Mouse (Mus musculus): ENCODE results near the gene Ccdc141.

The Ccdc141 gene

DNA sequence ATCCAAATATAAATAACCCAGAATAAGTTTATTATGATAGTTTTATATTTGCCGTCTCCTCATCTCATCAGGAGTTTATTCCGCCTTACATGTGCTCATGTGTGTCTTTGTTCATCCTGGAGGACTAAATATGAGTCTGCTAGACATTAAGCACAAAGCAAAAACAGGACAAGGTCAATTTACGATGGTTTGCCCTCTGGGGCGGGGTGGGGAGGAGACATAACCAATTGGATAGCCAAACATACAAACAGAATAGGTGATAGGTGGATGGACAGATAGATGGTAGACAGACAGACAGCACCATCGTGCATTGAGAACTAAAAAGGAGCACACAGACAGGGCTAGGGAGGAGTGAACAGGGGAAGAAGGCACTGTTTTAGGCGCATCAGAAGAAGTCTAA is 3.4 kb upstream of the Ccdc141 start:
- DNase-seq, result no peak

DNA sequence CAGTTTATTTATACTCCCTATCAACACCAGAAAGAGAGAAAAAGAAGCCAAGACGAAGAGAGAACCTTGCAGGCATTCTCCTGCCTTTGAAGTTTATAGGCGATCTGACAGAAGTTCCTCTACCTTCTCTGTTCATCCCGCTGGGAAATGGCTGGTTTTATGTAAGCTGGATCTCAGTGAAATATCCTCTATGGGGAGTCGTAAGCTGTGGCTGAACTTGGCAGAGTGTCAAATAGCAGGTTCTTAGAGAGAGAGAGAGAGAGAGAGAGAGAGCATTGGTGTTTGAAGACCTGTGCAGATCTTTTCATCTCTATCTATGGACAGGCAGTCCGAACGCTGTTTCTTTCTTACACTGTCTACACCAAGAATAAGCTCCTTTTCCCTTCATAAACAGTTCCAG is 2.9 kb upstream of the Ccdc141 start:
- DNase-seq, result no peak

DNA sequence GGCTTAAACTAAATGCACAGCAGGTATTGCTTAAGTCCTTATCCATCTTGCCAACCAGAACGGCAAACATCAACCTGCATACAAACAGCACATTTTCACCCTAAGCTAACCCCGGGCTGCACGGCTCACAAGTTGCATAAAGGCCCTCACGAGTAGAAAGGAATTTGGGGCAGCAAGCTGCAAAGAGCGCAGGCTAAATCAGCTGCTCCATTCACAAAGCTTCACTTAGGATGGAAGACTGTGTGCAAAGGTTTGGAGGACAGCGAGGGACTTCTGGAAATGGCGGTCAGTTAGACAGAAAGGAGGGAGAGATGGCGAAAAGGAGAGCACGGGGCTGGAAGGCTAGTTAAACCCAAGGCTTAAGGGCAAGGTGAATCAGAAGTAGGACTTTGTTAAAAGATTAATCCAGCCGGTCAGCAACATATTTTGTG is 1.8 kb upstream of the Ccdc141 start:
- no peak for DNase-seq

DNA sequence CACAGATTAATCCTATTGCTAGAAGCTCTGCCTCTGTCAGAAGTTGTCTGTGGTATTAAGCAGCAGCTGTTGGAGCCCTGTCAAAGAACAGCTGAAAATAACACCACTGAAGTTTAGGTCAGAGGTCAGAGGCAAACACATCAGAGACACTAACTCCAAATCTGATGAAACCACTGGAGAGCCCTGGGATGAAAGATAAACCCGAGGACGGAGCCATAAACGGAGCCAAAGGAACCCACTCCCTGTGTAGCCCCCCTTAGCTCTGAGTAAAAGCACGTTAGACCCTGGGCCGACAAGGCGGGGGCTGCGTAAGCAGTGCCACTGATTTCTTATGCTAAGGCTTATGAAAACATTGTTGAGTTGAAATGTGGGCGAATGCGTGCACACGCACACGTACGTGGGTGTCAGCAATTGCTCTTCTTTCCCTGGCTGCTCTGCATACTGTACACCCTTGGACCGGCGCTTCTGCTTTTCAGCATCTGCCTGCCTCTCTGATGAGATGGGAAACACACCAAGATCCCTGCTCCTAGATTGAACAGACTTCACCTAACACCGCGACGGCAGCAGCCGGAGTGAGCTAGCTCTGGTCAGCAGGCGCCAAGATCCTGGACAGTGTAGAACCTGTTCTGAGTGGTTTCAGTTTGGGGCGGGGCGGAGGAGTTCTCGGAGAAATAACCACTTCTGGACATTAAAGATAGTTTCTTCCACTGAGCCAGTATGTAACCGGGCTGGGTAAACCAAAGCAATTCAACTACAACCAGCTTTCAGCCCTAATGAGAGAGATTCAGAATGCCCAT is 1.2 kb upstream of the Ccdc141 start:
- no peak for DNase-seq

DNA sequence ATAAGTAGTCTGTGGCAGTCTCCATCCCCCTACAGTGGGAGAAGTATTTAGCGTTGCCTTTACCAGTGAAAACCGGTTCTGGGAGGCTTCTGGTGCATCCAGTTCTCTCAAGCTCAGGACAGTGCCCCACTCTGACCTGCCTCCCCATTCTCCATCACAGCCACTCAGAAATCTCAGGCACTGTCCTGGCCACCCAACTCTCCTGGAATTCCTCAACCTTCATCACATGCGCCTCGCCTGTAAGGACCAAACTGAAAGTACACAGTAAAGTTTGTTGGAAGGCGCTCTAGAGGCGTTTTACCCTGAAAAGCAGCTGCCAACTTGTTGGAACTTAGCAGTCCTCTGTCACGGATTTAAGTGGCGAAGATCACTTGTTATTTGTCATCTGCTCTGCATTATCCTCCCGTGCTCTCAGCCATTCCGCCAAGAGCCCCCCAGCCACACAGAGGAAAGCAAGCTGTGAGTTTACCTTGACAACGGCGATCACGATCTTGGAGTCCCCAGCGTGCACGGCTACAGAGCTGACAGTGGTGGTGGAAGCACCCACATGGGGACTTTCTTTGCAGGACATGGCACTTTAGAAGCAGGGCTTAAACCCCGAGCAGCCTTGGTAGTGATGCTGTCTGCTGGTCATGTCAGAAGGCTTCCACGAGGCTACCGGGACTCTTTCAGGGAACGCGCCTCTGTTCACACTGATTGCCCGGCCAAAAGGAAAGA is 362 bp downstream of the Ccdc141 start:
- DNase-seq, result peak; percentile 36

GRCm38 (mm10) chr2:77169218-77169617 is 1.2 kb downstream of the Ccdc141 start:
- DNase-seq, result no peak

GRCm38 (mm10) chr2:77168781-77169180 is 1.7 kb downstream of the Ccdc141 start:
- no peak for DNase-seq

DNA sequence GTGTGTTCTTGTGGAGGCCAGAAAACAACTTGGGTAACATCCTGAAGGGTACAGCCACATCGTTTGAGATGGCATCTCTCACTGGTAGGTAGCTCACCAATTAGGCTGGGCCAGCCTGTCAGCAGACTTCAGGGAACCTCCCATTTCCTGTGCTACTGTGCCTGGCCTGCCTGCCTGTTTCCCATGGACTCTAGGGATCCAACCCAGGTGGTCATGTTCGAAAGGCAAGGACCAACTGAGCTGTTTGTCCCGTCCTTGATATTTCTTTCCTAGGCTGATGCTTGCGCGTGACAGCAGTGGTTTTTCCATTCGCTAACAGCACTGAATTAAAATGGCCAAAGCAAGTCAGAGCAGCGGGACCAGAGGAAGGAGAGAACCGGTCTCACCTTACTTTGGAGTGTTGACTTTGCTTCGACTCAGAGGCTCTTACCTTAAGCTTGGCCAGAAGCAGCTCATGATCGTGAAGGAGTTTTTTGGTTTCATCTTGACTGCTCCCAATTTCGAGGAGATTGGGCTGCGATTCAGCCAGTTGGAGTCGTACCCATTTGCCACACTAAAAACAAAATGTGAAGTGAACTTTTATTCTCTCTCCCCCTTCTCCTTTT is 2.3 kb downstream of the Ccdc141 start:
- no peak for DNase-seq

- DNase-seq, result no peak
Observed at GRCm38 (mm10) chr2:77166366-77166765, 4.1 kb downstream of the Ccdc141 start.

- no peak for DNase-seq
Observed at GRCm38 (mm10) chr2:77164662-77165061, 5.8 kb downstream of the Ccdc141 start.

- no peak for DNase-seq
Observed at GRCm38 (mm10) chr2:77163381-77163780, 7.1 kb downstream of the Ccdc141 start.

DNA sequence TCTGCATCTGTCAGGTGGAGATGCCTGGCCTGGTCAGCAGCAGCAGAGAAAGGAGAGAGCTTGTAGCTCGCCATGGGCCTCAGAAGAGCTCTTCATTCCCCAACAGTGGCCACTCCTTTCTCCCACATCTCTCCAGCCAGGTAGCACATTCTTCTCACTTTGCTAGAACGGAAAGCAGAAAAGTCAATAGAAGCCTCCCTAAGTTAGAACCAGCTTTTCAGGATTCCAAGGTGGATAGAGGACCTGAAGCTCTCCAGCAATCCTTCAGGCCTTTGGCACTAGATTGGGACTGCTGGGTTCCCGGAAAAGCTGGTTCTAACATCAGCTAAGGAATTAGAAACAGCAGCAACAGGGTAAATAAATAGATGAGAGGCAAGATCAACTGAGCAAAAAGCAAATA is 8.3 kb downstream of the Ccdc141 start:
- DNase-seq, result no peak

DNA sequence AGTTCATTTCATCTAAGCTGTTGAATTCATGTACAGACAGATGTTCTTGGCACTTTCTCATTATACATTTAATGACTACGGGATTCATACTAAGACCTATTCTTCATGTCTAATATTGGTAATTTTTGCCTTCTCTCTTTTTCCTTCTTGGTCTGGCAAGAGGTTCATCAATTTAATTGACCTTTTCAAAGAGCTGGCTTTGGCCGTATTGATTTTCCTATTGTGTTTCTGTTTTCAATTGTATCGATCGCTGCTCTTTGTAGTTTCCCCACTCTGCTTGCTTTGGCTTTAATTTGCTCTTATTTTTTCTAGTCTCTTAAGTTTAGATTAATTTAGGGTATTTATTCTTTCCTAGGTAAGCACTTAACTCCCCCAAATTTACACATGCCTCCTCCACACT is 12.9 kb downstream of the Ccdc141 start:
- DNase-seq, result no peak

DNA sequence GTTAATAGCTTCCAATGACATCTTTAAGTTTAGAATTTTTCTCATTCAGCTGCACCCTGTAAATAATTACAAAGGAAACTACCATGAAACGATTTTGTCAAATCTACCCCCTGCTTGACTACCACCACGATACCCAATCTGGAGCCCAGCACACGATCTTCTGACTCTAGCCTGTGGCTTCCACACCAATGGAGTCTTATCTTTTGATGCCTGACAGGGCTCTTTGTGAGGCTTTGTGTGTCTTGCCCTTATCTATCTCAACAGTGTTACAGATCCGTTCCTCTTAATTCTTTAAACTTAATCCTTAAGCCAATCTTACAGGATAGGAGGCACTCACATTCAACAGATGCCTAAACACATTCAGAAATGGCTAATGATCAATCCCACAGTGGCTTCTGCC is 16.4 kb downstream of the Ccdc141 start:
- DNase-seq, result no peak

DNA sequence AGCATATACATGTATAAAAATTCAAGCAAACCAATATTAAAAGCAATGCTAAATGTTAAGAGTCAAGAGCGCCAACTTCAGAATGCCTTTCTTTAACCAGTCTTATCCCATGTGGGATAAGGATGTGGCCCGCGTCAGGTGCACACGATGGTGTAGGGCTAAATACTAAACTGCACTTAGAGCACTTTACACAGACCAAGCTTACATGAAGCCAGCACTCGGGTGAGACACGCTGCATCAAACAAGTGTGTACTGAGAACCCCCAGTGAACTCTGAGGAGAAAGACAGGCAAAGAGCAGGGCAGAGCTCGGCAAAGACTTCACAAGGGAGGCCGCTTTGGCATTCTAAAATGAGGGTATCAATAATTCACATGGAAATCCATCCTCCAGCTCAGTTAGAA is 19.2 kb downstream of the Ccdc141 start:
- no peak for DNase-seq

- no peak for DNase-seq
Observed at GRCm38 (mm10) chr2:77149576-77149975, 20.9 kb downstream of the Ccdc141 start.

DNA sequence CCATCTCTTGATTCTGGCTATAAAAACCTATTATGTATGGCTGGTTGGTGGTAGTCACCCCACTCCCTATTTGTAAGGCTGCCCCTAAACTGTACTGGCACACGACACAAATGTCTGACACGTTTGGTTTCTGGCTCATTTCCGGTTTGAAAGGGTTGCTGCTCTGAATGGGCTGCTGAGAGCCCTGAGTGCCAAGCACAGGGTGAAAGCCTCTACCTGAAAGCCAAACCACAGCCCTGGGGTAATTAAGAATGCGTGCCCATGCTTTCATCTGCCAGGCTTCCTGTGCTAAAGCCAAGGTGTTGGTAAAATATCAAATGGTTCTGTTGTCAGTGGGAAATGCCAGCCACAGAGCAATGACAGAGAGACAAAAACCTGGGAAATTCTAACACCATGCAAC is 22.2 kb downstream of the Ccdc141 start:
- no peak for DNase-seq

- DNase-seq, result no peak
Observed at GRCm38 (mm10) chr2:77146968-77147367, 23.5 kb downstream of the Ccdc141 start.

DNA sequence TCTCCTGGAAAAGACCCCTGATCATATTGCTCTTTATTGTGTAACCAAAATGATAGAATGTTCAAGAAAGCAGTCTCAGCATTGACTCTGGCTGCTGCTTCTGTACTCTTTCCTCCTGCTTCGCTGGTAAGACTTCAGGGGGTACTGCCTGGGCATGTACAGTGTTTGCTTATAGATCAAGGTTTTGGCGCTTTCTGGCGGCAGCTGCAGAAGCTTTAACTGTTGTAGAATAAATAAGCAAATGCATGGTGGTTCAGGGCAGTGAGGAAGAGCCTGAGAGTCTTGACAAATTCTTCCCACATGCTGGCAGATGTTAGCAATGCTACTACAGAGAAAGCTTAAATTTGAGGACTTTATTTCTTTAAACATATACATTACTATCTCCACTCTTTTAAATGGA is 24.1 kb downstream of the Ccdc141 start:
- DNase-seq, result no peak

GRCm38 (mm10) chr2:77143536-77143935 is 26.9 kb downstream of the Ccdc141 start:
- DNase-seq, result no peak

GRCm38 (mm10) chr2:77138879-77139278 is 31.6 kb downstream of the Ccdc141 start:
- DNase-seq, result no peak

- DNase-seq, result no peak
Observed at GRCm38 (mm10) chr2:77134906-77135305, 35.5 kb downstream of the Ccdc141 start.

- DNase-seq, result no peak
Observed at GRCm38 (mm10) chr2:77133407-77133806, 37.0 kb downstream of the Ccdc141 start.

- DNase-seq, result no peak
Observed at GRCm38 (mm10) chr2:77126939-77127338, 43.5 kb downstream of the Ccdc141 start.
